Mouse (Mus musculus) left cerebral cortex, postnatal 10 days (tissue): ENCODE results near the gene Sri. TPM values are rescaled to one million over a fixed set of nuclear protein-coding genes. Genes with fewer than 3 reads are reported as not detected.
A peak's percentile ranks its signal among the peaks of the same experiment; 100 is the strongest.
"Not testable (repeated sequence)": the region's sequence is repeated elsewhere in the genome, so short reads cannot be mapped to it uniquely, and the experiment has no call there.

Experiments used
- DNase-seq, 2 experiments: peaks; one replicate each; pipeline ENCODE4 v3.0.0; 2021 to 2022; ENCODE audit warnings: low spot score in 2 of 2, mixed read lengths in 1 of 2; ENCODE audit errors: extremely low spot score in 1 of 2
- intact Hi-C: fragments of 180-260 bp; cut with DNase I; formaldehyde crosslinking; loops from one replicate; pipeline ENCODE4 v1.15.1; 2025
- total RNA-seq, 2 experiments: library from RNA; stranded (reverse); gene quantifications; 2 replicates each; pipeline ENCODE4 v1.2.3; 2021

The Sri gene
- 100 to 1,000 TPM; 124 to 125 TPM for total RNA-seq

- DNase-seq, result no peak
- intact Hi-C loops, result no loop called here
These were observed at the start of gene Sri for GRCm38 (mm10) chr5:8045855-8046254. Gene Sri, plus strand, starts transcription at chr5:8046078.

- DNase-seq, result peak in 1 of 2 experiments; percentile 3
- intact Hi-C loops, result no loop called here
These were observed 49.4 kb upstream of the Sri start for GRCm38 (mm10) chr5:7996401-7997044.

GRCm38 (mm10) chr5:7997086-7997485, 48.8 kb upstream of the Sri start:
- intact Hi-C loops, result no loop called here
- no peak for DNase-seq

GRCm38 (mm10) chr5:8000466-8000865, 45.4 kb upstream of the Sri start:
- peak; percentile 7 to 23 for DNase-seq
- intact Hi-C loops, result no loop called here

DNA sequence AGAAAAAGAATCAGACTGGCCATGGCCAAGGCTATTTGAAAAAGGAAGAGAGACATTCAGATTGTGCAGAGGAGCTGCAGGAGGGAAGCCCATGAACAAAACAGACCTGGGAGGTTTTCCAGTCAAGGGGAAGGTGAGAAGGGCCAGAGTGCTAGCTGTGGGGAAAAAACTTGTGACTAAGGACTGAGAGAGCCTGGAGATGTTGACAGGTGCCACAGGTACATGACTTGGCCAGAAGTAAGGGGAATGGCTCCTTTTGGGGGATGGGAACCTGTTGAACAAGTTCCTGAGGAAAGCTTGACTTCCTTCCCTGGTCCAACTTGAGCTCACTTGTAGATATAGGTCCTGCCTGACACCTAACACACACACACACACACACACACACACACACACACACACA, 43.1 kb upstream of the Sri start:
- DNase-seq, result no peak
- intact Hi-C loops, result no loop called here

DNA sequence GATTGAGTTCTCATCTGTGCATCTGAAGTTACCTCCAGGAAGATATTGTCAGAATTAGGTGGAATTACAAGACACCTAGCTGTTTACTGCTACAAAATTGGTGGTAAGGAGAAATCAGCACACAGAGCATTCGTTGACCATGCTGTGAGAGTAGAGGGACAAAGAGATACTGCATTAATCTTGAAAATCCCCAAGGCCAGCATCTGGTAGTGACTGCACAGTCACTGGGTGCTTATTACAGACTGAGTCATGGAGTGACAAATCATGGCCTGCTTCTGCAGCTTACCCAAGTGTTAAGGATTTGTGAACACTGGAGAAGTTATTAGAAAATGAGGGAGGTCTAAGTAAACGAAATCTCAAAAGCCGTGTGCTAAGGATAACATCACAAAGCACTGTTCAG, 32.6 kb upstream of the Sri start:
- intact Hi-C loops, result no loop called here
- no peak for DNase-seq

- intact Hi-C loops, result not testable (repeated sequence)
These were observed 11.3 kb upstream of the Sri start for GRCm38 (mm10) chr5:8034596-8034995.

GRCm38 (mm10) chr5:8053827-8054226, 7.9 kb downstream of the Sri start:
- DNase-seq, result no peak
- intact Hi-C loops, result no loop called here

More at GRCm38 (mm10) chr5:8034596-8034995, 11.3 kb upstream of the Sri start:
- DNase-seq, result not testable (repeated sequence)

- no peak for DNase-seq
- intact Hi-C loops, result no loop called here
These were observed 9.8 kb downstream of the Sri start for GRCm38 (mm10) chr5:8055721-8056129.

DNA sequence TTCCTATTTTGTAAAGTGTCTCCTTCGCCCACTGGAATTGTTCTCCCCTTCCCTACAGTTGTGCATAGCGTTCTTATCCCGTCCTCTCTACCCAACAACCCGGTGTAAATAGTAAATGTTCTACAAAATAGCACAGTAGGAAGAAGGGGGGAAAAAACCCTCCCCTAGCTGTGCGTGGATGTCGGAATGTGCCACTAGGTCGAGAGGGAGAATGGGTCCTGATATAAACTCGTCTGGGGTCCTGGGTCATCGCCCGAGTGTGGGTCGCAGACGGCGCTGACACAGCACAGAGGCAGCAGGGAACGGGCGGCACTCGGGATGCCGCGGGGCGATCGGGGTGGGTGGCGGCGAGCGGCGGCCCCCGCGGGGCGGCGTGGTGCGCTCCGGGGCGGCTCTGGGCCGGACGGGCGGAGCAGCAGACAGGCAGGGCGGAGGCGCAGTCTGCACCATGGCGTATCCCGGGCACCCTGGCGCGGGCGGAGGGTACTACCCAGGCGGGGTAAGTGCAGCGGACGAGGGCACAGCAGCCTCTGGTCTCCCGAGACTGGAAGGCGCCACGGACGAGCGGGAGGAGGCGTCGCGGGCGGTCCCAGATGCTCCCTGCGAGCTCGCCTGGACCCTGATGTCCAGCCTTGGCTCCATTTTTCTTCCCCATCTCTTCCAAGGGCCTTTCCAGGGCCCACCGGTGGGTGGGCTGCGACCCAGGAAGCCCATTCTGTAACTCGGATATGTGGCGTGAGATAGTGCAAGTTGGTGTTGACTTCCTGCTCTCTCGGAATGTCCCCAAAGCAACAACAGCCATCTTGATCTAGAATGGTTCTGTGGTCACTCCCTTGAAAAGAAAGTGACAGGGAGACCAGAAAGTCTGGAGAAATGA, 10.5 kb downstream of the Sri start:
- peak; percentile 59 to 89 for DNase-seq
- intact Hi-C loops, result no loop called here

DNA sequence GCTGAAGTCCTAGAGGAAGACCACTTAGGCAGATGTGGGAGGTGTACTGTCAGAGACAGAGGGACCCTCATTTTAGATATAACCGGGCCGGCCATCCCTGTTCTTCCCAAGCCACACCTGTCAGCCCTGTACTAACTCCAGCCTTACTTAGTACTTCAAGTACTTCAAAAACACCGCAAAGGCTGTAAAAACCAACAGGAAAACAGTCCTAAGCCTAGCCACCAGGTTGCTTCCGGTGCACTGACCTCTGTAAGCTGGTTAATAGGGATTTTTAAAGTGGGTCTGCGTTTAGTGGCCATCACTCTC, 11.1 kb downstream of the Sri start:
- intact Hi-C loops, result no loop called here
- DNase-seq, result no peak

DNA sequence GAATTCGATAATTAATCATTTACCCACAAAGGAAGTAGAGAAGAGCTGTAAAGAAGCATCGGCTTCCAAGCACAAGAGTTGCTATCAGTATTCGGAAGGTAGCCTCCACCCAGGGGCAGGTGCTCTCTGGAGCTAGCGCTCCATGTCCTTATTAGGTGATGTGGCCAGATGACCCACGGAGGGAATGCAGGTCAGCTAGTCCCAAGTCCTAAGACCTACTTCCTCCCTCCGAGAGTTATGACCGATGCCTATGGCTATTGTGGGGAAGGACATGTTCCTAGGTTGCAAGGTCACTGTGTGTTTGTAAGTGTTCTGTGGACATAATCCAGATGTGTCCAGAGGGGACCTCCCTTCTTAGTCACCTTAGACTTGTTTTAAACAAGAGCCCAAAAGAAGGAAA, 12.2 kb downstream of the Sri start:
- intact Hi-C loops, result no loop called here
- no peak for DNase-seq

DNA sequence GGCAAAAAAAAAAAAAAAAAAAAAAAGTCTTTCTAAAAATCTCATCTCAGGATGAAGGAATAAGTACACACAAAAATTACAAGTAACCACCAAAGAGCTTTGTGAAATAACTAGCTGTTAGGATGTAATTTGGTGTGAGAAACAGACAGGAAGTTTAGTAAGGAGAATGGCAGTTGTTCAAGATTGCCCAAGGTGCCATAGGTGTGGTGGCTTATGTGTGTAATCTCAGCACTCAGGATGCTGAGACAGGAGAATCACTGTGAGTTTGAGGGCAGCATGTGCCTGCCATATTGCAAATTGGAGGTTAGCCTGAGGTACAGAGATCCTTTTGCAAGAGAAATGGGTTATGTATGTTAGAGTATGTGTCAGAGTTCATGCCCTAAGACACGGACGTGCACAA, 16.6 kb downstream of the Sri start:
- intact Hi-C loops, result no loop called here
- no peak for DNase-seq

GRCm38 (mm10) chr5:8063207-8063606, 17.3 kb downstream of the Sri start:
- intact Hi-C loops, result no loop called here
- no peak for DNase-seq

GRCm38 (mm10) chr5:8073406-8073805, 27.5 kb downstream of the Sri start:
- intact Hi-C loops, result no loop called here
- DNase-seq, result no peak

GRCm38 (mm10) chr5:8073901-8074561, 28.2 kb downstream of the Sri start:
- no peak for DNase-seq
- intact Hi-C loops, result no loop called here

- no peak for DNase-seq
- intact Hi-C loops, result no loop called here
These were observed 31.6 kb downstream of the Sri start for GRCm38 (mm10) chr5:8077481-8077880.

DNA sequence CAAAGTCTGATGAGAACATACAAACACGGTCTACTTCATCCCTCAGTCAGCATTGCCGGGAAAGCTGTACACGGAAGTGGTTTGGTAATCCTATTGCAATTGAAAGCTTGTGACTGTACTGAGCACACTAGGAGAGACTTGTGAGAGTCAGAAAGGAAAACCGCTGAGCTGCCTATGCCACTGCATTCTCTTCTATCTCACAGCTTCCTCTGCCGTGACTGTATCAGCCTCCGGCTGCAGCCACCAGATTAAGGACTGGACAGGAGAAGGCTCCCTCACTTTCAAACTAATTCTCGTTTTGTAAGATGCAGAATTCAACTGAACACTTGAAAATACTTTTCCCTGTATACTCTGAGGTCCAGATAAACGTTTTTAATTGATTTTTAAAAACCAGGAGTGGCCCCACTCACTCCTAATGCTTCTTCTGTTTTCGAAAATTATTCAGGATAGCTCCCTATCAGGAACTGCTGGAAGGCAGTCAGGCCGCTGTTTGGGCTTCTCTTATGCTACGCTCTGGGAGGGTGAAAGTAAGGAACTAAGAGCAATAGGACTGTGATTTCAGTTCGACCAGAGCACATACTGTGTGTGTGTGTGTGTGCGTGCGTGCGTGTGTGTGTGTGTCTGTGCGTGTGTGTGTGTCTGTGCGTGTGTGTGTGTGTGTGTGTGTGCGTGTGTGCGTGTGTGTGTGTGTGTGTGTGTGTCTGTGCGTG, 37.1 kb downstream of the Sri start:
- intact Hi-C loops, result no loop called here
- DNase-seq, result no peak

DNA sequence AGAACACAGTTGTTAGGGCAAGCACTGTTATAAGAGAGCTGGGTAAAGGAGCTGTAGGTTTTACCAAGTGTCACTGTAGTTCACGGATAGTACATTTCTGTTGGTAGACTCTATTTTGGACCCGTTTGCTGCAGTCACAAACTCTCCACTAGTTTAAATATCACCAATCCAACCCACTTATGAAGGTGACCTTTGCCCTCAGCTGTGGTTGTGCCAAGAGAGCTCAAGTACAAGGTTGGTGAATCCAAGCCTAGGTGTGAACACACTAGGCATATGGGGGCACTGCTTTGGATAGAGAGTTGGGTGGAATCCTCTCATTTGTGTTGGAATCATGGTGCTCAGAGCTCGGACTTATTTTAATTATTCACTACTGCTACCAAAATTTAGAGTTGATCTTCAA, 39.8 kb downstream of the Sri start:
- DNase-seq, result no peak
- intact Hi-C loops, result no loop called here
